Mouse (Mus musculus) lung, postnatal 0 days (tissue): ENCODE measurements around the gene Cbx8.

Source experiments
- CTCF ChIP-seq: IDR thresholded peaks from 2 replicates; pipeline ENCODE4 v1.5.1; 2016; ENCODE audit warnings: antibody characterized with exemption, mild to moderate bottlenecking
- EP300 ChIP-seq: IDR thresholded peaks from 2 replicates; pipeline ENCODE4 v1.6.1; 2016; ENCODE audit warnings: antibody characterized with exemption, mild to moderate bottlenecking, control low read depth

DNA sequence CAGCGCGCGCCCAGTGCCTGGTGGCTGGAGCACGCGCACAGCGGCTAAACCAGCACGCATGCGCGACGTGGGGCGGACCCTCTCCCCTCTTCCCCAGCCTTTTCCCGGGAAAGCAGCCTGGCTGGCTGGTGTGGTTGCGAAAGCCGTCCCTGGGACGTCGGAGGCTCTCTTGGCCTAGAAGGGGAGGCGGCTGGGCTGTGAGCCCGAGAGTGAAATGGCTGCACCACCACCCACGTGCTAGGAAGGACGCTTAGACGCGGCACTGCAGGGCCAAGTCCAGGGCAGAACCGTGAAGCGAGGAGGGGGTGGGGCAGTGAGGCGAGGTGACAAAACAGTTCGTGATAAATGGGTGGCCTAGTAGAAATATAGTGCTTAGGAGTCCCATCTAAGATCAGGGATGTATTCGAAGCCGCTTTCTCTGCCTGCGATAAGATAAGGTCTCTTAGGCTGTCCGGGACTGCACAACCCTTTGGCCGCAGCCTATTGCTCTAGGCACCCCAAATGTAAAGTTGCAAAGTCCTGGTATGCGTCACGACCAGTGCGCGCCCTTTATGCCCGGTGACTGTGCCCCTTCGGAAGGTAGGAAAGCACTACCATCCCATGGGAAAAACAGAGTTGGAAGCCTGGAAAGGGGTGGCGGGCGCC lies 6.0 kb upstream of the Cbx8 start:
- TF ChIP-seq EP300, result no peak
- TF ChIP-seq CTCF, result no peak
